Mouse (Mus musculus) left cerebral cortex, postnatal 10 days (tissue): ENCODE measurements around the gene Tmod2. TPM values are rescaled to one million over a fixed set of nuclear protein-coding genes. Genes with fewer than 3 reads are reported as not detected.

ENCODE experiments used
- DNase-seq, 2 experiments: peaks; one replicate each; pipeline ENCODE4 v3.0.0; 2021 to 2022; ENCODE audit warnings: low spot score in 2 of 2, mixed read lengths in 1 of 2; ENCODE audit errors: extremely low spot score in 1 of 2
- intact Hi-C: fragments of 180-260 bp; cut with DNase I; formaldehyde crosslinking; loops from one replicate; pipeline ENCODE4 v1.15.1; 2025
- total RNA-seq, 2 experiments: library from RNA; stranded (reverse); gene quantifications; 2 replicates each; pipeline ENCODE4 v1.2.3; 2021

The Tmod2 gene
- total RNA-seq, 2 experiments from 2014 or later, result 495 to 501 TPM

GRCm38 (mm10) chr9:75523646-75524045 lies 87.5 kb downstream of the Tmod2 start:
- DNase-seq, result peak in 1 of 2 experiments; percentile 31
- intact Hi-C loops, result loop anchor here (5.0 kb wide), 1 partner anchor 59 kb away; no protein-coding TSS in a partner anchor

GRCm38 (mm10) chr9:75522217-75522616 lies 88.9 kb downstream of the Tmod2 start:
- no peak for DNase-seq
- intact Hi-C loops, result loop anchor here (5.0 kb wide), 1 partner anchor 60 kb away; no protein-coding TSS in a partner anchor

GRCm38 (mm10) chr9:75521788-75522187 lies 89.3 kb downstream of the Tmod2 start:
- peak; percentile 38 to 53 for DNase-seq
- intact Hi-C loops, result loop anchor here (5.0 kb wide), 1 partner anchor 61 kb away; no protein-coding TSS in a partner anchor

- intact Hi-C loops, result loop anchor here (5.0 kb wide), 1 partner anchor 61 kb away; no protein-coding TSS in a partner anchor
- DNase-seq, result no peak
Observed at GRCm38 (mm10) chr9:75520940-75521339, 90.2 kb downstream of the Tmod2 start.

- DNase-seq, result no peak
- intact Hi-C loops, result loop anchor here (5.0 kb wide), 1 partner anchor 235 kb away; no protein-coding TSS in a partner anchor
Observed at GRCm38 (mm10) chr9:75517751-75518150, 93.4 kb downstream of the Tmod2 start.

Other genes with a start within 250 kb of the Tmod2 start
- 10 to 100 TPM; 86.7 to 89.3 TPM for gene Mapk6, start 201.3 kb downstream of the Tmod2 start, total RNA-seq
- 10 to 100 TPM; 26.9 to 29.0 TPM for gene Leo1, start 169.8 kb downstream of the Tmod2 start, total RNA-seq
- 10 to 100 TPM; 59.3 to 66.2 TPM for gene Tmod3, start 51.7 kb downstream of the Tmod2 start, total RNA-seq
- 10 to 100 TPM; 46.1 to 50.2 TPM for gene Lysmd2, start 14.4 kb upstream of the Tmod2 start, total RNA-seq
- 100 to 1,000 TPM; 254 to 258 TPM for gene Scg3, start 72.7 kb upstream of the Tmod2 start, total RNA-seq
- 1 to 10 TPM; 1.8 to 1.9 TPM for gene Bmp5, start 164.0 kb upstream of the Tmod2 start, total RNA-seq